Mouse (Mus musculus): ENCODE results near the gene Ing1.

- no peak for TF ChIP-seq CTCF (IDR thresholded peaks at IDR 0.05)
- TF ChIP-seq EP300 (IDR thresholded peaks at IDR 0.05): no peak
Observed at GRCm38 (mm10) chr8:11571950-11572349, 16.6 kb downstream of the Ing1 start.

Measured in lung, postnatal 0 days (tissue).